Mouse (Mus musculus) 3134 (cell line): ENCODE measurements around the gene Plekho1.

Experiments
- DNase-seq: peaks from one replicate; pipeline ENCODE4 v3.0.0-alpha.2; 2011; ENCODE audit warnings: low spot score; ENCODE audit not compliant: insufficient read length; ENCODE audit errors: extremely low read depth

The Plekho1 gene

DNA sequence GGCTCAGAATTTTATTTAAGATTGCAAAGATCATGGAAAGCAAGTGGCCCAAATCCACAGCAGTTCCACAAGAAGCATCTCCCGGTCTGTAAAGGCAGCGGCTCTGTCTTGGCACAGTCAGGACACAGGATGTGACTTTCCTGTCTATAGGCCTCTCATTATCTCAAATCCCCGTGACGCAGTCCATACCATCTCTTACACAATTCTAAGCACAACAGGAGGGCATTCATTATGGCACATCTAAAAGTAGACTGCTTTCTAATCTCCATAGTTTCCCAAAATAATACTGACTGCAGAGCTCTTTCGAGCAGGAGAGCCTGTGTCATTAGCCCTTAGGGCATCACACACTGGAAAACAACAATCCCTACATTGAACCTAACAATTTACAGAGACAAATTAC lies 17.0 kb upstream of the Plekho1 start:
- DNase-seq = no peak

DNA sequence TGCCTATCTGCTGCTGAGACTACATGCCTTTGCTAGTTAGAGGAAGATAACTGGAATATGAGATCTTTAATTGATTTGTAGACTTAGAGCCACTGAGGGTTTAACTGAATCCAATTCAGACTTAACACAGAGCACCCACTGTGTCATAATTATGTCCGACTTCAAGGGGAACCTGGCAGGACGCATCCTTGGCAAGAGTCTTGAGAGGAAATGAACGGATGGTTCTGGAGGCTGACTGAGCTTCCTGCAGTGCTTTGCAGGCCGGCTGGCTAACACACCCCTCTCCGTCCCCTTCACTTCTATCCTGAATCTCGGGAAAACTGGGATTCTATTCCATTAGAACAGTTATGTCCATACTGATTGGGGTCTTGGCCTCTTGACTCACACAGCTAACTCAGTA lies 12.7 kb upstream of the Plekho1 start:
- DNase-seq = no peak

DNA sequence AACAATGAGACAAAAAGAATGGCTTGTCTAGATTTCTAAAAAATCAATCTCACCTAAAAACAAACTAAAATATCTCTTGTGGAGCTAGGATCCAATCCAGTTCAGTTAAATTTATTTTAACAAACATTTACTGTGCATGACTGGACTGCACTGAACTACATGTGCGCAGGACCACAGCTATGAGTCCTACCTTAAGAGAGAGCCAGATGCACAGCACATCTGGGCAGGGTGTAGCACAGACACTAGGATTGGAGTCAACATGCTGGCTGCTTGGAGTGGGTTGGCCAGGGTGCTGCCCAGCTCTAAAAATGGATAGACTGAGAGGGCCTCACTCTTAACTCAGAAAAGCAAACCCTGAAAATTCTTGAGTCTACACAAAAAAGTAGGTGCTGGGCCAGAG lies 5.8 kb upstream of the Plekho1 start:
- no peak for DNase-seq

- no peak for DNase-seq
Measured at GRCm38 (mm10) chr3:96000921-96001501, 5.2 kb upstream of the Plekho1 start.

DNA sequence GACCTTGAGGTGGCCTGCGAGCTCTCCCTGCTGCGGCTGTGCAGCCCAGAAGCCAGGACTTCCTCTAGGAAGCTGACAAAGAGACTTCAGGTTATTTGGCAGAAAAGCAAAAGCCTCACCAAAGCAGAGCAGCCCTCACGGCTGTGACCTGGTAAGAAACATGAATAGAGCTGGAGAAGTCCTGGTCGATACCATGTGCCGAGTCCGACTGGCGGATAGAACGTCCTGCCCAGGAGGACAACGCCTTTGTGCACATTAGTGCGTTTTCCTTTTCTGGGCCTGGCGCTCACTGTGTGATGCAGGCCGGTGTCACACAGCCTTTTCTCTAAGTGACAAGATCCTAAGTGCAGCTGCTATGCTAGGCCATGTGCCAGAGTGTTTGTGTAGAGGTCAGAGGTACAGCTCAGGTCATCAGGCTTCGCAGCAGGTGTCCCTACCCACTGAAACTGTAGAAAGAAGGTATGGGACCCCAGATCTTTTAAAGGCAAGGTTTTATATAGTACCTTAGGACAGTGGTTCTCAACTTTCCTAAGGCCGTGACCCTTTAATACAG lies 4.4 kb upstream of the Plekho1 start:
- no peak for DNase-seq

DNA sequence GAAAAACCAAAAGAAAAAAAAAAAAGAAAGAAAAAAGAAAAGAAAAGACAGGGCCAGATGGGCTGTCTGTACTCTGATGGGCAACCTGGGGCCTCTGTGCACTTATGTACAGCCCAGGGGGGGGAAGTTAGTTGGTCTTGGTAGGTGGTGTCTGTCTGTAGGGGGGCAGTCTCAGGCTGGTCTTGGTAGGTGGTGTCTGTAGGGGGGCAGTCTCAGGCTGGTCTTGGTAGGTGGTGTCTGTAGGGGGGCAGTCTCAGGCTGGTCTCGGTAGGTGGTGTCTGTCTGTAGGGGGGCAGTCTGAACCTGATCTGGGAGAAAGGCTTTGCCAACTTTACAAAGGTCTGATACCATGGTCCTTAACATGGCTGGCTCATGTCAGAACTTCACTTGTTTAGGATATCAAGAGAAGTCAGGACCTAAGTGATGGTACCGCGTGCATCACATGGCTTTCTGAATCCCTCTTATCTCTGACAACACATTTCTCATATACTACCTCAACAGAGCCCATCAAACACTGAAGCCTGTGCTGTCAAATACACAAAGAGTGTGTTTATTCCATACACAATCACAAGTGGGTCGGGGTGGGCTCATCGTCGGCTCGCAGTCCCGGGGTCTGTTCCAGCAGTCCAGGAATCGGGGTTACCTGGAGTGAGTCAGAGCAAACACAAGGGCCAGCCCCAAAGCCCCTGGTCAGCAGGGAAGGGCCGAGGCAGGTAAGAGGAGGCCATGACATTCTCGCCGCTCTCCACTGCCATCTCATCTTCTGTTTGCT lies 3.7 kb upstream of the Plekho1 start:
- no peak for DNase-seq

- DNase-seq = no peak
Measured at GRCm38 (mm10) chr3:95997203-95997721, 1.5 kb upstream of the Plekho1 start.

DNA sequence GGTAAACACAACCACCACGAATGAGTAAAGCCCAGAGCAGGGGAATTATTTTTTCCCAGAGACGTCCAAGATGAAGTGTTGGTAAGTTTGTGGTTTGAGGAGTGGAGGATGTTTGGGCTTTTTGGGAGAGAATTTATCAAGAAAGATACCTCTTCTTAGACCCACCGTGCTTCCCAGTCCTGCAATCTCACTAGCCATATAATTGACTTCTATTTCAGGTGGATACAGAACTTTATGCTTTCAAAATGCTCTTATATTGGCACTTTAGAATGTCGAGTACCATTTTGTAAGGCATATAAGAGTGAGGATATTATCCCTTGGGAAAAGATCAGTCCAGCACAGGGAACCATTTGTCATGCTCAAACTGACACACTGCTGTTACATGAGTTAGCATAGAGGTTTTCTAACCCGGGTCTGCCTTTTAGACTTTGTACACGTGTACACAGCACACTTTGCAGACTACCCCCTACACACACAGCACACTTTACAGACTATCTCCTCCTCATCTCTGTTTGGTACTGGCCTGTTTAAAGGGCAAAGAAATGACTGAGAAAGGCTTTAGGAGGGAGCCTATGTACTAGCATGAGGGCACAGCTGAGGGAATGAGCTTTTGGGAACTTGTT lies 761 bp upstream of the Plekho1 start:
- no peak for DNase-seq

DNA sequence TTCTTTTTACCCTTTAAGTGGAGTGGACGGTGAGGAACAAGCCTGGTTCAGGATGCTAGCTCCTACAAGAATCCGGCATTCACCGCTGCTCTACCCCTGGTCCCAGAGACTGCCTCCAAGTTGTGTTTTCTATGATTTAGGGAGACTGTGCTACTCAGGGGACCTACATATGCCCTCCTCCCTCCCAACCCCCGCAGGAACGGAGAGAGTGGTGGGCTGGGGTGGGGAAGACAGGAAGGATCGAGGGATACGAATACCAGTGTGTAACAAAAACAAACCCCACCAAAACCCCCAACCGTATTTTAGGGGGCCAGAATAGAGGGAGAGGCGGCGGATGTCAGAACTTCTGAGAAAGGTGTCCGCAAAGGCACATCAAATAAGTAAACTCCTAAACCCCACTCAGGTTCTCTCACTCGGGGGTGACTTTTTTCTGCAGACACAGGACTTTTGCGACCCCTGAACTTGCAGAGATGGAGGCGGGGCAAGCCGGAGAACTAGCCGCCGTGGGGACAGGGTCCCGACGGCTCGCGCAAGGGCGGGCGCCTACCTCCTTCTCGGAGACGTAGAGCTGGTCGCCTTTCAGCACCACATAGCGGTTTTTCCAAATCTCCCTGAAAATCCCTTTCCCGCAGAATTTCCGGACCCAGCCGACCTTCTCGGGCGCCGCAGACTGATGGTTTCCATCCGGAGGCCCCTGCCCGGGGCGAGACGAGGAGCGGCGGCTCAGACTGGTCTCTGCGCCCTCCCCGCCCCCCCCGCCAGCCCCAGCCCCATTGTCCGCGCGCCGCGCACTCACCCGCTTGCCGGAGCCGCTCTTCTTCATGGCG lies 613 bp downstream of the Plekho1 start:
- DNase-seq = peak; percentile 60

DNA sequence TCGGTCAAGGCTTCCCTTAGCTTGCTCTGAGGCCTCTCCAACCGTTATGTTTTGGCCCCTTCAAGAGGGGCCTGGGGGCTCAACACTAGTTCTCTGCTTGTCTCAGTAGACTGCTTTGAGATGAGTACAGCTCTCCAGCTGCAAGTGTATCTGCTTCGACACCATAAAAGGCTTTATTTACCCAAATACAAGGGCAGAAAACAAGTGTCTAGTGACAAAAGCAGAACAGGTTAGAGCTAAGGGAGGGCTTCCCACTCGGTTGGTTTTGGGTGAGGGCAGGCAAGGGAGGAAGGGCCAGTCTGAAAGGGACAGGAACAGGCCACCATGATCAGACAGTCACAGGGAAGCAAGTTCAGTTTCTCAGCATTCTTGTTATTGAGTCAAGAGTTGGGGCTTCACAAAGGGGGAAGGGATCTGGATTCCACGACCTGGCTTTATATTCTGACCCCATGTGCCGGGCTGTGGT lies 1.4 kb downstream of the Plekho1 start:
- DNase-seq = no peak

DNA sequence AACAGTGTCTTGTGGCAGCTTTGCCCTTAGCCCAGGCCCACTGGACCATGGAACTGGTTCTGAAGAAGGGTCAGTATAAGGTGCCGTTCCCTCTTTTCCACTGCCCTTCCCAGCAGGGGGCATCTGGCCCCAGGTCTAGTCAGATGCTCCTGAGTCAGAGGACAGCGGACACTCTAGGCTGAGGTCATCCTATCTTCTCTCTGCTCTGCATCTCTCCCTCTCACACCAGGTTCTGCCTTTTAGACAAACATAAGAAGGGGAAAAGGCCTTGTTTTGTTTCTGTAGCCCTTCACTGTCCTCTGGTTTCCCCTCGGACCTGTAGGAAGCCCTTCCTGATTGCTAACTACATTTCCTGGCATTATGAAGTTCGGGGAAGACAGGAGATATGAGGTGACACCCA lies 1.9 kb downstream of the Plekho1 start:
- no peak for DNase-seq

DNA sequence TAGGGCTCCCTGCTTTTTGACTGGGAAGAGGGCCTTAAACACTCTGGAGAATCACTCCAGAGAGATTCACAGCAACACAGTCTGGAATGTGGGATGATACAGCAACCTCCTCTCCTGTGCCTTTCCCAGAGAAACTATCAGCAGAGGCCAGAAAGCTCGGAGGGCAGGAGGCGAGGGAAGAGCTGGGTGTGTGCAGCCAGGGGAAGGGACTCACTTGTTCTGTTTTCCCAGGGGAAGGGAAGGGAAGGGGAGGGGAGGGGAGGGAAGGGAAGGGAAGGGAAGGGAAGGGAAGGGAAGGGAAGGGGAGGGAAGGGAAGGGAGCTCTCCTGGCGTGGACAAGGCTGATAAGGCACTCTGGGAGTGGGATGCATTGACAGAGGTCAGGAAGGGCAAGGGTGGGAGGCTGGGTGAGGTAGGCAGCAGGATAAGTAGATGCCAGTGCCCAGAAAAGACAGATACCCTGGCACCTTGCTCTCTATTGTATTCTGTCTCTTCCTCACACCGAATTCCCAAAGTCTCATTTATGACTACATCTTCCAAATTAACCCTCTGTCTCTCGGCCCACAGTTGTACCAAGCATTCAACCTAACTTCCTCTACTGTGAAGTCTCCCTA lies 2.7 kb downstream of the Plekho1 start:
- no peak for DNase-seq

DNA sequence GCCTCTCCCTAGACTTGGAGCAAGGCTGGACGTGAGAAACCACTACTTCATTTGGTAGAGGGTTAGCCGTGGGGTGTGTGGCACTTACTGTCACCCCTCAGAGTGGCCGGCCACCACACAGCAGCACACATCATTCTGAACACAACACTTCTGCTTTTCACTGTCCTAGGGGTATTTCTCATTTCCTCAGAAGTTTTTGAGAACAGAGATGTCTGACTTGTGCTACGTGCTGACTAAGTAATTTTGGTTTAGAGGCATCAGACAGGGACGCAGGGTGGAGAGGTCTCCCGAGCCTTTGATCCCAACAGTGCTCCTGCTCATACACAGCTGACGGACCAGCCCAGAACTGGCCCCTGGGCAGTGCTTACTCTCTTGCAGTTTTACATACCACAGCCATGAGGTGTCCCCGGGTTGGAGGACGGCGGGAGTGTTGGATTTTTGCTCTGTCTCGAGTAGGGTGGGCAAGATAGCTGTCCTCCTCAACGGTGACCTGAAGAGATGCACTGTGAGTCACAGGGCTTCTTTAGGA lies 5.3 kb downstream of the Plekho1 start:
- peak; percentile 74 for DNase-seq

DNA sequence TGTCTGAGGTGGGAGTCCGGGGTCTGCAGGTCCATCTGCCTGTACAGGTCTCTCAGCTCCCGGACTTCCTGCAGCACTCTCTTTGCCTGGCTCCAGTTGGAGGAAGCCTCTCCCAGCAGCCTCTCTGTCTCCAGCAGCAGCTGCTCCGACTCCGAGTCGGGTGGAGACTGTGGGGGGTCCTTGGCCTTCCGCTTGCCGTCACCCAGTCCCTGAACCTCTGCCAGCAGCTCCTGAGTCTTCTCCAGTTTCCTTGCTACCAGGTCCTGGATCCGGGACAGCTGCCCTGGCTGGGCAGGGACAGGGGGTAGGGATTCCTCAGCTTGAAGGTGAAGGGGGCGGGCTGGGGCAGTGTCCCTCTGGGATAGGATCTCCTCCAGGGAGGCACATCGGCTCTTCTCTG lies 6.8 kb downstream of the Plekho1 start:
- DNase-seq = no peak

DNA sequence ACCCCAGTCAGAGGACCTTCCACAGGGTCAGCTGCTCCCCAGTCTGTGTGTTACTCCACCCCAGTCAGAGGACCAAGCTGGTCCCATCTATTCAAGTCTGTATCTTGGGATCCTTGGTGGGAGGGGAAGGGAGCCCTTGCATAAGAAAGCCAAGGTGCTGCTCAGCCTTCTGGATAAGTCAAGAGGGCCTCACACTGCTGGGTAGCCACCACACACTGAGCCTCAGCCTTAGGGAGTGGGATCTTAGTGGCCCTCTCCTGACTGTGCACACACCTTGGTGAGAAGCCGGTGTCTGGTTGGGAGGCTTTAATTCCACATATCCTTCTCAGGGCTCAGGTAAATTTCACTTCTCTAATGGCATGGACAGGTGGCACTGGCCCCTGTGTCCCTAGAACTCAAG lies 7.7 kb downstream of the Plekho1 start:
- no peak for DNase-seq

DNA sequence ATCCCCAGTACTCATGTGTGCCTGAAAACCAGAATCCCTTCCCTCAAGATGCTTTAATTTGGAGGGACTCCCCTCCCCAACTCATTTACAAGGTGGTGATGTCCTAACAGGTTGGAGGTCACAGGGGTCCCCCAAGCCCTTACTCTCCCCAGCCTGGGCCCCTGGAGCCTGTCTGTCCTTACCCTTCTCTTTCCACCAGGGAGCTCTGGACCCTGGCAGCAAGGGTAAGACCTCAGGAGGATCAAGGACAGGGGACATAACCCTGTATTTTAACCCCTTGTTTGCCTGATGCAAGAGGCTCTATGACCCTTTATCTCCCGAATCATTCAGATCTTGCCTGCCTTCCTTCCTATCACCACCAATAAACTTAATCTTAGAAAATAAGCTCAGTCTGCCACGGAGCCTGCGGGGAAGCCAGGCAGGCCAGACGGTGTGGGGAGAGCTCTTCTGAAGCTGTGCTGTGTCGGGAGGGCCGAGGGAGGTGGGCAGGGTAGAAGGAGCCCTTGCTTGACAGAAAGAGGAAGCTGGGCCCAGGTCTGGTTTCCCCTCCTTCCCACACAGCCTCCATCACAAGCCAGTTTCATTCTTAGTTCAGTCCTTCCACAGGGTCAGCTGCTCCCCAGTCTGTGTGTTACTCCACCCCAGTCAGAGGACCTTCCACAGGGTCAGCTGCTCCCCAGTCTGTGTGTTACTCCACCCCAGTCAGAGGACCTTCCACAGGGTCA lies 8.3 kb downstream of the Plekho1 start:
- no peak for DNase-seq

DNA sequence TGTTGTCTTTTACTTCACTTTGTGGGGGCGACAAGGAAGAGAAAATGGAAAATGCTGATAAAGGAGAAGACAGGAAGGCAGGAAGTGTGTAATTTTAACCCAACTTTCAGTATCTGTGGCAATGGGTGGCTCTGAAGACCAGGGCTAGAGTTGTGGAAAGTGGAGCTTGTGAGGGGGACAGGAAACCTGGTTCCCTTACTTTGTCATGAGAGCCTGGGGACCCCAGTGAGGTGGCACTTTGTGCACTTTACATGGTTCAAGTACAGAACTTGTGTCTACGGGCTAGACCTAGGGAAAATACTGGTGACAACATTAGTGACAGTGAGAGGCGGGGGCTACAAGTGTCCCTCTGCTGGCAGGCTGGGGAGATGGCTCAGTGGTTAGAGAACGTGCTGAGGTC lies 8.8 kb downstream of the Plekho1 start:
- no peak for DNase-seq

DNA sequence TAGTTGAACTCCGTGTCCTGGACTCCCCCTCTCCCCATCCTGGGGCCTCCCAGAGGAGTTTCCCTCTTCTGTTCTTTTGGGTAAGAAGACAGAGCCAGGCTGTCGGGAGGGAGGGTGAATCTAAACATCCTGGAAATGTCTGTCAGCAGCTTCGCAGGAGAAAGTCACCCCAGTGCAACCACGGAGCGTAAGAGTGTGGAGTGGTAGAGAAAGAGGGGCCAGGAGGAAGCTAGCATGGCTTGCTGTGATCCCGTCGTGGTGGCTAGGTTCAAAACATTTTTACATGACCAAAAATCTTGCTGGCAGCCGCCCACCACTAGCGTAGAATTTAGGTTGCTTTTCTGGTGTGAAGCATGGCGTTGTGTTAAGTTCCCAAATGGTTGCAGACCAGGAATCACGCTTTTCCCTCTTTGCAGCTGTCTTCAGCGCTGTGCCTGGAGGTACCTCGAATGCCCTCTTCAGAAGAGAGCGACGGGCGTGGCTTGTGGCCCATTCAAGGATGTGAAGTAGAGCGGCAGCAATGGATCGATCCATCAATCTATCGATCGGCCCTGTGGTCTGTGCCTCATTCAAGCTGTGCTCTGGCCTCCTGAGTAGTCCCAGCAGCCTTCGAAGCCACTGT lies 9.7 kb downstream of the Plekho1 start:
- DNase-seq = no peak
